Mouse (Mus musculus) heart, embryonic 15.5 days (tissue): ENCODE measurements at regions not wholly inside any gene's neighbourhood (a gene's known extent, or its start where the extent isn't known, plus 50 kb on each side); places are given as distances from the start of the nearest gene placed in this dataset.
"Not testable (repeated sequence)": the region's sequence is repeated elsewhere in the genome, so short reads cannot be mapped to it uniquely, and the experiment has no call there.

Source experiments
- ATAC-seq: fragments of 200-750 bp; cut with Nextera tagmentation; replicated peaks from 2 replicates; pipeline ENCODE4 v1.8.0; 2017; ENCODE audit warnings: low read depth, moderate TSS enrichment; ENCODE audit not compliant: insufficient number of reproducible peaks, insufficient read depth, low FRiP score
- H3K27ac ChIP-seq: fragments of 300-500 bp; sonication (generic); 2 replicates; pipeline ENCODE4 v1.5.1; 2015; ENCODE audit warnings: mild to moderate bottlenecking, inconsistent platforms
- H3K27me3 ChIP-seq: fragments of 300-500 bp; sonication (generic); 2 replicates; pipeline ENCODE4 v1.6.1; 2015; ENCODE audit warnings: inconsistent platforms
- H3K36me3 ChIP-seq: fragments of 300-500 bp; sonication (generic); 2 replicates; pipeline ENCODE4 v1.6.1; 2015; ENCODE audit warnings: mild to moderate bottlenecking, inconsistent platforms
- H3K4me1 ChIP-seq: fragments of 300-500 bp; sonication (generic); replicated peaks from 2 replicates; pipeline ENCODE4 v1.6.1; 2015; ENCODE audit warnings: inconsistent platforms
- H3K4me2 ChIP-seq: fragments of 300-500 bp; sonication (generic); 2 replicates; pipeline ENCODE4 v1.6.1; 2015; ENCODE audit warnings: inconsistent platforms, mild to moderate bottlenecking, moderate library complexity
- H3K4me3 ChIP-seq: fragments of 300-500 bp; sonication (generic); 2 replicates; pipeline ENCODE4 v1.5.1; 2015; ENCODE audit warnings: mild to moderate bottlenecking, inconsistent platforms
- H3K9ac ChIP-seq: fragments of 300-500 bp; sonication (generic); 2 replicates; pipeline ENCODE4 v1.6.1; 2015; ENCODE audit warnings: mild to moderate bottlenecking, inconsistent platforms
- H3K9me3 ChIP-seq: fragments of 300-500 bp; sonication (generic); replicated peaks from 2 replicates; pipeline ENCODE4 v1.6.1; 2016; ENCODE audit warnings: inconsistent platforms
- WGBS: fragments of 180-500 bp; shearing (Covaris S2); methylation state at CpG from one replicate; pipeline ENCODE4 v1.1.7; 2015; ENCODE audit warnings: mixed read lengths; 5-methylcytosine and 5-hydroxymethylcytosine counted together

- Histone ChIP-seq H3K36me3 (peaks cover under 1% of the 10 kb centered on the region; the same call in 1 of the 2 replicates), H3K27me3 (no peaks in the 10 kb centered on the region), H3K9me3 (no peaks in the 10 kb centered on the region), H3K4me1 (no peaks in the 10 kb centered on the region), H3K4me3 (no peak overlapping the region), H3K27ac (no peak overlapping the region), H3K4me2 (no peak overlapping the region), H3K9ac (no peak overlapping the region)
- ATAC-seq = no peak
- 82% methylated on average over 9 of the region's 9 CpGs for WGBS
Observed at GRCm38 (mm10) chr17:47249176-47249575, 119.5 kb upstream of the Mrps10 start.

- no peaks in the 10 kb centered on the region for H3K4me1 ChIP-seq
- H3K4me2 ChIP-seq = no peak overlapping the region
- no peak overlapping the region for H3K9ac ChIP-seq
- H3K27me3 ChIP-seq = no peaks in the 10 kb centered on the region
- H3K27ac ChIP-seq = no peak overlapping the region
- H3K4me3 ChIP-seq = no peak overlapping the region
- peaks cover 11% of the 10 kb centered on the region for H3K36me3 ChIP-seq
- 87% methylated on average over 3 of the region's 3 CpGs for WGBS
- H3K9me3 ChIP-seq = no peaks in the 10 kb centered on the region
- ATAC-seq = no peak
Observed at GRCm38 (mm10) chr17:47248053-47248452, 120.6 kb upstream of the Mrps10 start.

GRCm38 (mm10) chr17:47247516-47247915 is 121.2 kb upstream of the Mrps10 start:
- no peak overlapping the region for H3K4me3 ChIP-seq
- H3K4me2 ChIP-seq = no peak overlapping the region
- ATAC-seq = no peak
- no peaks in the 10 kb centered on the region for H3K9me3 ChIP-seq
- H3K27me3 ChIP-seq = no peaks in the 10 kb centered on the region
- no peak overlapping the region for H3K9ac ChIP-seq
- no peaks in the 10 kb centered on the region for H3K4me1 ChIP-seq
- 66% methylated on average over 5 of the region's 5 CpGs for WGBS
- peaks cover 14% of the 10 kb centered on the region for H3K36me3 ChIP-seq
- no peak overlapping the region for H3K27ac ChIP-seq

- 93% methylated on average over 8 of the region's 8 CpGs for WGBS
- Histone ChIP-seq H3K27me3 (no peaks in the 10 kb centered on the region), H3K9me3 (no peaks in the 10 kb centered on the region)
Observed at GRCm38 (mm10) chr17:47246605-47247004, 122.1 kb upstream of the Mrps10 start.

GRCm38 (mm10) chr17:47245635-47246034 is 123.1 kb upstream of the Mrps10 start:
- no peaks in the 10 kb centered on the region for H3K4me1 ChIP-seq
- no peak overlapping the region for H3K4me2 ChIP-seq
- WGBS = 84% methylated on average over 9 of the region's 9 CpGs
- H3K27ac ChIP-seq = no peak overlapping the region
- H3K27me3 ChIP-seq = no peaks in the 10 kb centered on the region
- H3K36me3 ChIP-seq = peaks cover 14% of the 10 kb centered on the region
- no peak overlapping the region for H3K9ac ChIP-seq
- no peak overlapping the region for H3K4me3 ChIP-seq
- no peak for ATAC-seq
- no peaks in the 10 kb centered on the region for H3K9me3 ChIP-seq

More at GRCm38 (mm10) chr17:47246605-47247004, 122.1 kb upstream of the Mrps10 start:
- Histone ChIP-seq H3K27ac (no peak overlapping the region), H3K9ac (no peak overlapping the region), H3K36me3 (peaks cover 14% of the 10 kb centered on the region), H3K4me3 (no peak overlapping the region), H3K4me2 (no peak overlapping the region), H3K4me1 (no peaks in the 10 kb centered on the region)
- ATAC-seq = no peak

GRCm38 (mm10) chr17:47239086-47239485 is 129.6 kb upstream of the Mrps10 start:
- H3K4me3 ChIP-seq = no peak overlapping the region
- no peaks in the 10 kb centered on the region for H3K27me3 ChIP-seq
- no peak for ATAC-seq
- H3K4me1 ChIP-seq = no peaks in the 10 kb centered on the region
- WGBS = 89% methylated on average over 4 of the region's 4 CpGs
- no peak overlapping the region for H3K4me2 ChIP-seq
- H3K36me3 ChIP-seq = peaks cover 28% of the 10 kb centered on the region
- H3K27ac ChIP-seq = no peak overlapping the region
- H3K9ac ChIP-seq = no peak overlapping the region
- no peaks in the 10 kb centered on the region for H3K9me3 ChIP-seq

- not testable (repeated sequence) for H3K27ac ChIP-seq
Observed at GRCm38 (mm10) chr17:47237881-47238280, 130.8 kb upstream of the Mrps10 start.

GRCm38 (mm10) chr17:47234343-47234742 is 134.3 kb upstream of the Mrps10 start:
- Histone ChIP-seq H3K4me2 (no peak overlapping the region), H3K4me3 (no peak overlapping the region), H3K27ac (no peak overlapping the region), H3K4me1 (no peaks in the 10 kb centered on the region), H3K9me3 (no peaks in the 10 kb centered on the region), H3K27me3 (no peaks in the 10 kb centered on the region), H3K36me3 (peaks cover 36% of the 10 kb centered on the region), H3K9ac (no peak overlapping the region)
- ATAC-seq = no peak
- 80% methylated on average over 11 of the region's 11 CpGs for WGBS

More at GRCm38 (mm10) chr17:47237881-47238280, 130.8 kb upstream of the Mrps10 start:
- not testable (repeated sequence) for H3K27me3 ChIP-seq, H3K9me3 ChIP-seq, H3K4me3 ChIP-seq, H3K4me2 ChIP-seq, H3K4me1 ChIP-seq, H3K9ac ChIP-seq, ATAC-seq
- H3K36me3 ChIP-seq = peaks cover 16% of the 10 kb centered on the region
- WGBS = 94% methylated on average over 3 of the region's 3 CpGs

- no peak overlapping the region for H3K27ac ChIP-seq
- H3K36me3 ChIP-seq = peaks cover 34% of the 10 kb centered on the region
- H3K4me3 ChIP-seq = no peak overlapping the region
- WGBS = 62% methylated on average over 8 of the region's 8 CpGs
- no peaks in the 10 kb centered on the region for H3K27me3 ChIP-seq
- no peak overlapping the region for H3K4me2 ChIP-seq
- no peak for ATAC-seq
- H3K9ac ChIP-seq = no peak overlapping the region
- H3K9me3 ChIP-seq = no peaks in the 10 kb centered on the region
- H3K4me1 ChIP-seq = no peaks in the 10 kb centered on the region
Observed at GRCm38 (mm10) chr17:47233003-47233678, 135.5 kb upstream of the Mrps10 start.

GRCm38 (mm10) chr17:47230715-47231114 is 138.0 kb upstream of the Mrps10 start:
- 94% methylated on average over 10 of the region's 10 CpGs for WGBS
- peaks cover 1% of the 10 kb centered on the region; the same call in 1 of the 2 replicates for H3K4me1 ChIP-seq
- no peak overlapping the region for H3K27ac ChIP-seq
- no peak overlapping the region for H3K4me2 ChIP-seq
- ATAC-seq = no peak
- no peak overlapping the region for H3K9ac ChIP-seq
- H3K9me3 ChIP-seq = no peaks in the 10 kb centered on the region
- no peak overlapping the region for H3K4me3 ChIP-seq
- peaks cover 23% of the 10 kb centered on the region for H3K36me3 ChIP-seq
- no peaks in the 10 kb centered on the region for H3K27me3 ChIP-seq

GRCm38 (mm10) chr17:47226391-47226790 is 142.3 kb upstream of the Mrps10 start:
- H3K9ac ChIP-seq = no peak overlapping the region
- peaks cover 8% of the 10 kb centered on the region; the same call in 1 of the 2 replicates for H3K4me1 ChIP-seq
- H3K9me3 ChIP-seq = no peaks in the 10 kb centered on the region
- 74% methylated on average over 11 of the region's 11 CpGs for WGBS
- ATAC-seq = no peak
- H3K27me3 ChIP-seq = no peaks in the 10 kb centered on the region
- H3K4me3 ChIP-seq = no peak overlapping the region
- no peak overlapping the region for H3K4me2 ChIP-seq
- H3K36me3 ChIP-seq = peaks cover 15% of the 10 kb centered on the region
- no peak overlapping the region for H3K27ac ChIP-seq
